Mouse (Mus musculus): ENCODE measurements around the gene Trmt112.
"Not testable (repeated sequence)": the region's sequence is repeated elsewhere in the genome, so short reads cannot be mapped to it uniquely, and the experiment has no call there.

Trmt112 gene

GRCm38 (mm10) chr19:6909021-6909420 is 477 bp upstream of the Trmt112 start:
- DNase-seq: peak; percentile 36

GRCm38 (mm10) chr19:6910306-6910705 is 808 bp downstream of the Trmt112 start:
- not testable (repeated sequence) for DNase-seq

GRCm38 (mm10) chr19:6911101-6912074 is 1.9 kb downstream of the Trmt112 start:
- DNase-seq: no peak

DNA sequence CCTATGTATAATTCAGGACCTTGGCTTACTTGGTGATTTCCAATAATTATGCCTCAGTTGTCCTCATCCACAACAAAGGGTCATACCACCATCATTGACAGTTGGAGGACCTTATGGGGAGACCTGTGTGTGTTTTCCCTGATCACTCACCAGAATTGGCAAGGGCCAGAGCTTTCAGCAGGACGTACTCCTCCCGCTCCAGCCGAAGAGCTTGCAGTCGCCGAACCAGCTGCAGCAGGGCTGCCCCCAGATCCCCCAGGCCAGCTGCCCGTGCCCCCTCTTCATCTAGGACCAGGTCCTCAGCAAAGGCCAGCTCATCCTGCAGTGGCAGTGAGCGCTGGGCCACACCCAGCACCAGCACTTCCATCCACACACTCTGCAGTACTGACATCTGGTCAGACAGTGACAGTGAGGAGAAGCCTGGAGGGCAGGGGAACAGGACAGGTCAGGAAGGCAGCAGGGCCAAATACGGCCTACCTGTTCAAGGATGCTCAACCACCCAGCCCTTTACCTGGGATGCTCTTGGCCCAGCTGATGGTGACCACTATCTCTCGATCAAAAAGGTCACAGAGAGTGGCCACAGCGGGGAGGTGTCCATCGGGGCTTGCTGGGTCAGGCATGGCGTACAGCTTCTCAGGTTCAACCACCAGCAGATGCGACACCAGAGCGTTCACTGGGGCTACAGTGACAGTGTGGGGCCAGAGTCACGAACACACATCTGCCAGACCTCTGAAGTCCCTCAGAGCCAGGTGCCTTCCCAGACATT is 2.9 kb downstream of the Trmt112 start:
- no peak for DNase-seq

- no peak for DNase-seq
Observed at GRCm38 (mm10) chr19:6913036-6913435, 3.5 kb downstream of the Trmt112 start.

GRCm38 (mm10) chr19:6913991-6914390 is 4.5 kb downstream of the Trmt112 start:
- DNase-seq: no peak

DNA sequence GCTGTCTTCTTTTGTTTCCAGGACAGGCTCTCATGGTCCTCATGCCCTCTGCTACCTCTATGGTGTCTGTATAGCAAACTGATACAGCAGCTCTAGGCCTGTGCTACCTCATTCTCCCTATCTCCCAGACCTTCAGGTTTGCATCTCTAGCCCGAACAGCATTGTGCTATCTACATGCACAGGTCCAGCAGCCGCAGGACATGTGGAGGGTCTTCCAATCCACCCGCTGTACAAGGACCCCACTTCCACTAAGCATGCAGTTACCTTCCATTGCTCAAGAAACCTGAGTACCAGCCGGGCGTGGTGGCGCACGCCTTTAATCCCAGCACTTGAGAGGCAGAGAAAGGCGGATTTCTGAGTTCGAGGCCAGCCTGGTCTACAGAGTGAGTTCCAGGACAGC is 5.0 kb downstream of the Trmt112 start:
- DNase-seq: no peak

DNA sequence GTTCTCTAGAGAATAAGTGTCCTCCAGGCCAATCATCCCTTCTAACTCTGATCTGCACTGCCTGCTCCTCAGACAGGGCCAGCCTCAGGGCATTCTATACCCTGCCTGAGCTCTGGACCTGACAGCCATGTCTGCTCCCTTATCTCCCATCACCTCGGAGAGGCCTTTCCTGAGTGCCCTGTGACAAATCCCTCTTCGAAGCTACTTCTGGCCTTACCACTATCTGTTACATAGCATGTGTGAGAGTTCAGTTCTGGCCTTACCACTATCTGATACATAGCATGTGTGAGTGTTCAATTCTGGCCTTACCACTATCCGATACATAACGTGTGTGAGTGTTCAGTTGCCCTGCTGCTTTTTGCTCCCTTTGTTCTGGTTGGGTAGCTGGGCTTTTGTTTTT is 5.8 kb downstream of the Trmt112 start:
- no peak for DNase-seq

DNA sequence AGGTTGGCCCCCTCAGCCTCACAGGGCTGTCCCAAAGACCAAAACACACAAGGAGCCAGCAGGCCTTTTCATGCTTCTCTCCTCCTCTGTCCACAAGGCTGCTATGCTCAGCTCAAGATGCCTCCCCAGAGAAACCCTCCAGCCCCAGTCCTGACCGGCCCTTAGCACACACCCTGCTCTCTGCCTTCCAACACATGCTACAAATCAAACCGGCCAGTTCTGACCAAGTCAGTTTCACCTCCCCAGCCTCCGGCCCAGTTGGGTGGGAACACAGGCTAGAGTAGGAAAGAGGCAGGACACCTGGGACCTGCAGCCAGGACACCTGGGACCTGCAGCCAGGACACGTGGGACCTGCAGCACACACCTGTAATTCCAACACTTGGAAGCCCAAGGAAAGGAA is 7.0 kb downstream of the Trmt112 start:
- no peak for DNase-seq

DNA sequence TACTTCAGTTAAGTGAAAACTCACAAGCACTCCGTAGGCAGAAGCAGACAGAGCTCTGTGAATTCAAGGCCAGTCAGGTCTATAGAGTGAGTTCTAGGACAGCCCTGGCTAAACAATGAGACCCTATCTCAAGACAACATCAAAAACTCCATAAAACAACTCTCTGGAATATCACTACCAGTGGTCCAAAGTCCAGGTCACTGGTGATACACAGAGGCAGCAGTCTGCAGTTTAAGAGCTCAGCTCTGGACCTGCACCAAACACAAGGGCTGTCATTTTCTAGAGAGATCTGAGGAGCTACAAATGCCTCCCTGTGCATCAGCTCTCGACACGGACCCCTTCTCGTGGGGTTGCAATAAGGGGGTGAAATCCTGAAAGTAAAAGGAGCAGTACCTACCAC is 8.8 kb downstream of the Trmt112 start:
- DNase-seq: peak; percentile 41

GRCm38 (mm10) chr19:6919431-6919830 is 9.9 kb downstream of the Trmt112 start:
- peak; percentile 46 for DNase-seq

GRCm38 (mm10) chr19:6919876-6920740 is 10.6 kb downstream of the Trmt112 start:
- DNase-seq: peak; percentile 91

GRCm38 (mm10) chr19:6920741-6921636 is 11.5 kb downstream of the Trmt112 start:
- peak; percentile 74 for DNase-seq

DNA sequence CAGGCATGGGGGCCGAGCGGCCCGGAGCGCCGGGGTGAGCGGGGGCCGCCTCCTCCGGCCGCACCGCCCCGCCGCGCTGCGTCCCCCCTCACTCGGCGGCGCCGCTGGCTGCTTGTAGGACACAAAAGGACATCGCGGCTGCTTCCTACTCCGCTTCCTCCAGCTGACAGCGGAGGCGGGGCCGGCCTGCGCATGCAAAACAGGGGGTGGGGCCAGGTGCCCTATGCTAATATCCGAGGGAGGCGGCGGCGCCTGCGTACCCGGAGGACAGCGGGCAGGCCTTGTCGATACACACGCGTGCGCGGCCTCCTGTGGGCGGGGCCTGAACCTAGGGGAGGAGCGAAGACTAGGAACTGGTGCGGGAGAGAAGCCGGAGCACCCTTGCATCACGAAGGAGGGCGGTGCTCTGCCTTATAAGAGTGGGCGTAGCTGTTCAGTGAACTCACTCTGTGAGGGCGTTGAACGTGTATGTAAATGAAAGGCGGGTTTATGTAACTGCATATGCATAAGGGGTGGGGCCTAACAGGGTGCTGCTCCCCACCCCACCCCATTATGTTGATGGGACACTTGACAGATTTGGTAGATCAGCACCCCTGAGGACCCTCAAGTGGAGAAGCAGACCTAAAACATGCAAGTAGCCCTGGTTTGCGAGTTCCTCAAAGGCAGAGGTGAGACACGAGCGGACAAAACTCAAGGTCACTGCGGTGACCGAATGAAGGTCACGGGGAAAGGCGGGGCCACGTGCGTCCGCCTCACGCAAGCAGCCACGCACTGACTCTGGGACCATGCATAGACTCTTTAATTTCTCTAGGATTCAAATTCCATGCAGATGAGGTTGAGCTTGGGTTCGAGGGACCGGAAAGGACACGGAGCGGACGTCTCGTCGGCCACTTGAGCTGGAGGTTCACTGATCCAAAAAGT is 12.4 kb downstream of the Trmt112 start, which contains the start of gene Esrra:
TSS of gene Esrra (minus strand) at position 167 of the 921 bp plus-strand sequence.
- peak; percentile 100 for DNase-seq

DNA sequence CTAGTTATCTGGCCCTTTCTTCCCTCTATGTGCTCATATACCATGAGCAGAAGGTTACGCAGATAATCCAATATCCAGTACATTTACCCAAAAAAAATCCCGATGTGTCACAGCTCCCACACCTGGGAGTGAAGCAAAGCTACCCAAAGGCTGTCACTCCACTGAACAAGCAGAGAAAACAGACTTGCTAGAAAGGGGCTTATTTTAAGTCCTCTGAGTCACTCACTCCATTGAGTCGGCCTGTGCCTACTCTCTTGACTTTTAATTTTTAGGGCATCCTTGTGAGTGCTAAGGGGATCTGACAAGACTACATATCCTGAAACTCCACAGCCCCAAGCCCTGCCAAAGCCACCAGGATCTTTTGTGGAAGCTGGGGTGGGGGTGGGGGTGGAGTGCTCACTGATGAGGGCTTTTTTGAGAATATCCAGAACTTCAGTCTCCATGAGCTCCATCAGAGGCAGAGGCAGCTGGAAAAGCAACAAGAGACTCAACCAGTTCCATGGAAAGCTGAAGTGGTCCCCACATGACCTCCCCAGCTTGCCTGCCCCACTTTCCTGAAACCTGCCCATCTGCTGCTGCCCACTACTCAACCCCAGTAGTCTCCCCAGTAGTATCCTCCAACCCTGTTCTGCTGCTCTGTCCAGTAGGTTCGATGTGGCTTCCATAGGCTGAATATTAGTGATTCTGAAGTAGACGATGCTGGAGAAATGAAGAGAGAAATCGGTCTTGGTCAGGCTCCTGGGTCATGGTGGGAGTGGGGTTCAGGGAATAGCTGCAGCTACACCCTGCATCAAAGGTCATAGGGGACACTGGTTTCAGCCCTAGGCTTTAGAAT is 13.6 kb downstream of the Trmt112 start:
- DNase-seq: no peak

GRCm38 (mm10) chr19:6924461-6925306 is 15.2 kb downstream of the Trmt112 start:
- DNase-seq: peak; percentile 82

DNA sequence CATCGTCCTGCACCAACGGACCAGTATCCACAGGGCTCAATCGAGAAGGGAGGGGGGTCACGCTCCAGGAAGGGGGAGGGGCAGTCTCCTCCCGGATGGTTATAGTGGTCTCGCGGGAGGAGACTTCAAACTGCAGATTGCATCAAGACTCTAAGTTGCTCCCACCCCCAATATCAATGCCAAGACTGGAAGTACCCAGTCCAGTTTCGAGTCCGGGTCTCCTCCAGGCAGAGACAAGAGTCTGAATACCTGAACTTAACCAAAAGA is 15.7 kb downstream of the Trmt112 start, which contains the start of gene Catsperz:
TSS of gene Catsperz (minus strand) at position 74 of the 267 bp plus-strand sequence.
- DNase-seq: no peak

- no peak for DNase-seq
Observed at GRCm38 (mm10) chr19:6925611-6926329, 16.3 kb downstream of the Trmt112 start.

Measured in kidney, adult 11 months (tissue).